Mouse (Mus musculus) monocyte, adult 2 months (primary cell): ENCODE measurements at regions not wholly inside any gene's neighbourhood (a gene's known extent, or its start where the extent isn't known, plus 50 kb on each side); places are given as distances from the start of the nearest gene placed in this dataset.
"Not testable (repeated sequence)": the region's sequence is repeated elsewhere in the genome, so short reads cannot be mapped to it uniquely, and the experiment has no call there.

Source experiments
- DNase-seq, 2 experiments: peaks; one replicate each; pipeline ENCODE4 v3.0.0; 2022; ENCODE audit warnings: low spot score in 2 of 2, low read depth in 1 of 2

DNA sequence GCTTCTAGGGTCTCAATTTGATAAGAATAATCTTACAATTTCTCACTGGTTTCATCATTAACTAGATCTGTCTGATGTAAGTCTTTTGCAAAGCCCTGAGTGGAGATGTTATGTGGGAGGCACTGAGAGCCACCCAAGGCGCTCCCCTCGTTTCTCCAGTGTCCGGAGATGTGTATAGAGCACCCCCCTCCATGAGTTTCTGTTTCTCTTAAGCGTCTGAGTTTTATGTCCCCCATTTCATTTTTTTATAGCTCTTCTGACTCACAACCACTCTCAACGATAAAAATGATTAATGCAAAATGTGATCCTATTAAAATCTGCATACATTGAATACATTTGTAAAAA lies 179.5 kb upstream of the Pkdcc start:
- no peak for DNase-seq

GRCm38 (mm10) chr17:83039563-83039962 lies 175.5 kb upstream of the Pkdcc start:
- DNase-seq, result no peak

DNA sequence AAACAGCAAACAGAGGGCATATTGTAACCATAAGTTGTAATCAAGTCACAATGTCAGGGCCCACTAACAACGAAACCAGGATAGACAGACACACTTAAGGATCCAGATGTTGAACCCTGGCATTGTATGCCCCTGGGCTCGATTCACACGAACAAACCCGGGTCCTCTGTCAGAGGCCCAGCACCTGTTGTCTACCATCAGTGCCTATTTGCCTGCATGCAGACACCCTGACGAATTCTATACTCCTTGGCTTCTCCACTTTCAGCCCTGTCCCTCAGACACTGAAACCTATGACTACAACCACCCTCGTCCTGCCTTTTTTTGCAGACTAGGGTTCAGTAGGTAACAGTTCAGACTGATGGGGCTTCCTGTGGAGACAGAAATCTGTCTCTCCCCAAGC lies 170.6 kb upstream of the Pkdcc start:
- DNase-seq, result no peak

DNA sequence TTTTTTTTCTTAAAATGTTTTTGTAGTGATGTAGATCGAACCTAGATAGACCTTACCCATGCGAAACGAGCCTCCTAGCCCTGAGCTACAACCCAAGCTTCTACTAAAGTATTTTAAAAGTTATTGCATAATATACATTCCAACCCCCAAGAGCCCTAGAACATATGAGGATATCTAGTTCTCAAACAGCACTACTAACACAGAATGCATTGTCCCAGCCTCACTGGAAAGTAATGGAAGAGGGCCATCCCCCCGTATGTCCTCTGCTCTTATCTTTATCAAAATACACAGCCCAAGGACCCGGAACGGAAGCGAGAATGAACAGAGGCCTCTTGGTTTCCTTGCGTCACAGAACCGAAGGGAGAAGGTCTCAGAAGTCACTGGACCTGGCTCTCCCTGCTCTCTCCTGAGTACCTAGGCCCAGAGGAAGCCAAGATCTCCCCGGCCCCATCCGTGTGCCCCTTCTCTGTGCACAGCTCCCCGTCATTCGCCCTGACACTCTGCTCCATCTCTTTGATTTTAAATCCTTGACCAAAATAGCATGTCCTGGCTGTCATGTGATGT lies 165.0 kb upstream of the Pkdcc start:
- DNase-seq, result no peak

GRCm38 (mm10) chr17:83050591-83051197 lies 164.4 kb upstream of the Pkdcc start:
- no peak for DNase-seq

DNA sequence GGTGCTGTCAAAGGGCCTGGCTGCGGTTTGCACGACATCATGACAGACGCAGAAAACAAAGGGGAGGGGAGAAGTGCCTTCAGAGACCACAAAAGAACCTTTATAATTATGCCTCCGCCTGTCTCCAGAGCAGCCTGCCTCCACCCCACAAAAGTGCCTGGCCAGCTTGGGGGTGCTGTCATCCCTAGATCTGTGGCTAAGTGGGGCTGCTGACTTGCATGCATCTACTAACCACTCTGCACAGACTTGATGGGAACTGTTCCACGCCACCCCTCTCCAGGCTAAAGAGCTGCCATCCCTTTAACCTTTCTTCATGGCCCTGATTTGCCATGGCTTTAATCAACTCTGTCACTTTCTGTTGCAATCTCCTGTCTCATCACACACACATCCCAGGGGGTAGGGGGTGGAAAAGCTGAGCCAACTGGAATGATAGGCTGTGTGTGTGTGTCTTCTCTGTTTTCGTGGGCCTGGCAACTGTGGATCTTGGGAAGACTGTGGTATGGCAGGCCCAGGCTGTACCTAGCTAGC lies 162.4 kb upstream of the Pkdcc start:
- no peak for DNase-seq

GRCm38 (mm10) chr17:83057832-83058231 lies 157.3 kb upstream of the Pkdcc start:
- no peak for DNase-seq

- no peak for DNase-seq
Measured at GRCm38 (mm10) chr17:83061843-83062242, 153.2 kb upstream of the Pkdcc start.

DNA sequence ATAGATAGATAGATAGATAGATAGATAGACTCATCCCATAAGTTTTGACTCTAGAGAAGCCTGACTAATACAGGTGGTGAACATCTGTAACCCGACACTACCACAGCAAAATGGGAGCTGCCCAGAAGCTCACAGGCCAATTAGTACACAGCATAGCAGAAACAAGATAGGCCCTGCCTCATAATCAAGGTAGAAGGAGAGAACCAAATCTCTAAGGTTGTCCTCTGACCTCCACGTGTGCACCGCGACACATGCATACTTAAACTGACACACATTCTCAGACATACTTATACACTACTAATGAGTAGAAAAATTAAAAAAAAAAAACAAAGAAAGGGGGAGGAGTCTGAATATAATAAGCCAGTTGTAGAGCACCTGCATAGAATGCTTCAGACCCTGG lies 151.2 kb upstream of the Pkdcc start:
- no peak for DNase-seq

GRCm38 (mm10) chr17:83064376-83064775 lies 150.7 kb upstream of the Pkdcc start:
- not testable (repeated sequence) for DNase-seq

DNA sequence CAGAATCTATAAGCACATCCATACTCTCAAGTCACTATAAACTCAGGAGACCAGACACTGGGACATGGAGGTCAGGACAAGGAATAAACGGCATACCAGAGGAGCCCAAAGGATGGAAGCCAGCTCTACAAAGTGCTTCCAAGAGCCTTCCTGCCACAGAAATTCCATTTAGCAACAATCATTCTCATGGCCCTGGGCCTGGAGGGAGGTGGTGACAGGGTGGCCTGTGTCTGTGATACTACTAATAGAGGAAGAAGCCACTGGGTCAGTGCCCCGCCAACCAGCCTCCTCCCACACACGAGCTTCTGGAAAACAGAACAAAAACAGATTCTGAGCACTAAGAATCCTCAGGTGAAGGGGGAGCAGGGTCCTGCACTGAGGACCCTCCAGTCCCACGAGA lies 145.8 kb upstream of the Pkdcc start:
- no peak for DNase-seq

- DNase-seq, result no peak
Measured at GRCm38 (mm10) chr17:83071746-83072145, 143.3 kb upstream of the Pkdcc start.

DNA sequence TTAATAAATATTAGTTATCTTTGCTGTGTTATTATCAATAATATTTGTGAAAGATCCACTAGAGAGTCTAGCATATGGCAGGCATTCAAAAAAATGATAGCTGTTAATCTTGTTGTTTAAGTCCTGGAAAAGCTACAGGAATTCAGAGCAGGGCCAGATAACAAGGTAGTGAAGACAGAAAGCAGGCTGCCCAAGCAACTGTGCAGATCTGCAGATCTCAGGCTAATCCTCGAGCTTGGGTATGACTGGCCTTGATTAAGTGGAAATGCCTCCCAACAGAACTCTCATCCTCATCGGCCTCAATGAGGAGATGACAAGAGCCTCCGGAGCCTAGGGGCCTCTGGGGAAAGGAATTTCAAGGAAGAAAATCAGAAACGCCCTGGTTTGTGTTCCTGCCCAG lies 142.9 kb upstream of the Pkdcc start:
- no peak for DNase-seq

GRCm38 (mm10) chr17:83074893-83075292 lies 140.2 kb upstream of the Pkdcc start:
- no peak for DNase-seq

GRCm38 (mm10) chr17:83077737-83078600 lies 137.1 kb upstream of the Pkdcc start:
- DNase-seq, result no peak

DNA sequence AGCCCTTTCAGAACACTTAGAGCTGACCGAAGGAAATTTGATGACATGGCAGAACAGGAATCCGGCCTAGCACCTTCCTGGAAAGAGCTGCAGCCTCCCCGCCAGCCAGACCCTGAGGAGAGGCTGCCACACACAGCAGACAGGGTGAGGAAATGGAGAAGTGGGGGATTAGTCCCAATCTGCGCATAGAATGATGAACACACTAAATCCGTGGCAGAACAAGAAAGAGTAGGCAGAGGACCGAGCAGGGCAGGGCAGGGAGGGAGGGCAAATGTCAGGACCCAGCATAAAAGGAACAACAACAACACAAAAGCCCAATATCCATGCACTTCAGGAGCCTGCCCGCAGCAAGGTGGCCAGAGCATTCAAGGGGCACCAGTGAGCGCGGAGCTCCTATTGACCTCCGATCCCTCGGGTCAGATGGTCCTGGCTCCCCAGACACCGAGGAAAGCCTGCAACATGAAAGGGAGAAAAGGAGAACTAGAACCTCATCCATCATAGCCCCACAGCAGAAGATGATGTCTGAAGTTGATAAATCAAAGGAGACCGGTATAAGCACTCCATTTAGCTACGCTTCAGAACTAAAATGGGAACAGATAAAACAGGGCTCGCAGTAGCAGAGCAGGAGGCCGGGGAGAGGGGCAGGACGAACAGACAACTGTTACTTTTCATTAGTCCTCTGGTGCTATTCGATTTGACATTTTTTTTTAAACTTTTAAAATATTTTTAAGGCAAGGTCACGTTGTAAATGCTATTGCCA lies 136.3 kb upstream of the Pkdcc start:
- no peak for DNase-seq

GRCm38 (mm10) chr17:83079361-83079685 lies 135.8 kb upstream of the Pkdcc start:
- DNase-seq, result no peak

GRCm38 (mm10) chr17:83081729-83082128 lies 133.4 kb upstream of the Pkdcc start:
- no peak for DNase-seq

GRCm38 (mm10) chr17:83083521-83083920 lies 131.6 kb upstream of the Pkdcc start:
- no peak for DNase-seq

GRCm38 (mm10) chr17:83085792-83086475 lies 129.2 kb upstream of the Pkdcc start:
- DNase-seq, result no peak

DNA sequence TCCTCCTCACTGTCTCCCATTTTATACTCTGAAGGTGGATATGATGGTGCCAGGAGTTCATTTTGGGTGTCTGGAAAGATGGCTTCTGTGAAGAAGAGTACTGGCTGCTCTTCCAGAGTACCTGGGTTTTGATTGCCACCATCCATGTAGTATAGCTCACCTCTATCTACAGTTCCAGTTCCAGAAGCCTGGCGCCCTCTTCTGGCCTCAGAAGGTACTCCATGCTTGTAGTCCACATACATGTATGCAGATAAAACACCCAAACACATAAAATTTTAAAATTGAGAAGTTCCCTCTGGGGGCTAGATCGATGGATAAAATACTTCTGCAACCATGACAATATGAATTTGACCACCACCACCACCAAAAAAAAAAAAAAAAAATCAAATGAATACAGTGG lies 128.4 kb upstream of the Pkdcc start:
- no peak for DNase-seq
